Mouse (Mus musculus) thymus, postnatal 10 days (tissue): ENCODE data around the gene Lsm4.

Source experiments
- DNase-seq, 2 experiments: peaks; one replicate each; pipeline ENCODE4 v3.0.0; 2021; ENCODE audit warnings: low spot score in 2 of 2

The Lsm4 gene

DNA sequence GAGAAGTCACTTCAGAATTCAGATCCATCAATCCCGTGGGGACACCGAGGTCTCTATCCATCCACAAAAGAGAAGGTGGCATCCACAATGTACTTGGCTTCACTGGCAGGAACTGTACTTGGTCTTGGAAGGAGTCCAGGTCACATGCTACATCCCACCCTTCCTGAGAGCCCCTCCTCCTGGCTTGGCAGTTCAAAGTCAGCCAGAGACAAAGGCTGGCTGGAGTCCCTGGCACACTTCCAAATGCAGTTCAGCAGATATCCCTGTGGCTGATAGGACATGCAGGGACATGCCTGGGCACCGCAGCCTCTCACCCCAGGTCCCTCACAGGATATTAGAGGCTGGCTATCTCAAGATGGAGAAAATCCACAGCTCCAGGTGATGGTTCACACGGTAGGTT, 23.7 kb upstream of the Lsm4 start:
- no peak for DNase-seq

DNA sequence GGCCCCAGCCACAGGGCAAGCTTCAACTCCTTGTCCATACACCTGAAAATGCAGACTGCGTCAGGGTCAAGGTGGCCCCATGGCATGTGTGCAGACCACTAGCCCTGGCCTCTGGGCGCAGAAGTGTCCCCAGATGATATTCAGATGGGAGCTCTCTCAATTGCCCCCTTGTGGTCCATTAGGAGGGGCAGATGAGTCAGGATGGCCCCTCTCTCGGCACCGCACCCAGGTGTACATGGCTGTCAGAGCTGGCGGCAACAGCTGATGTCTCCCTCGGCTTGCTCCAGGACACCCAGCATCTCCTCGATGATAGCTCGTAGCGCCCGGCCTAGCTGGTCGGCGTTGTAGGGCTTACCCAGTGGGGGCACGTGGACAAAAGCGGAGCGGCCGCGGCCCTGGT, 22.7 kb upstream of the Lsm4 start:
- no peak for DNase-seq

DNA sequence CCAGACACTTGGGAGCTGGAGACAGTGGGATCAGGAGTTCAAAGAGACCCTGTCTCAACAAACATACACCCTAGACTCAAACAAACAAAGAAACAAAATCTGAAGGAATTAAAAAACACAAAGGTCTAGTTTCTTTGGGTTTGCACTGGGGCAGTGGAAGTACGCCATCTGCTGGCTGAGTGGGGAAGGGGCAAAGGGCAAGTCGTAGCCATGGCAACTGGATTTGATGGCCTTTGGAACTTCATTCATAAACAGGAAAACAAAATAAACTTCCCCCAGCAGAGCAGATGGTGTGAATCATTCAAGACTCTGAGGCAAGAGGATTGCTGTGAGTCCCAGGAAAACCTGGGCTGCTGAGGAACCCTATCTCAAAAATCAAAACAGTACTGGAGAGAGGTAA, 19.8 kb upstream of the Lsm4 start:
- DNase-seq, result peak in 1 of 2 experiments; percentile 60

DNA sequence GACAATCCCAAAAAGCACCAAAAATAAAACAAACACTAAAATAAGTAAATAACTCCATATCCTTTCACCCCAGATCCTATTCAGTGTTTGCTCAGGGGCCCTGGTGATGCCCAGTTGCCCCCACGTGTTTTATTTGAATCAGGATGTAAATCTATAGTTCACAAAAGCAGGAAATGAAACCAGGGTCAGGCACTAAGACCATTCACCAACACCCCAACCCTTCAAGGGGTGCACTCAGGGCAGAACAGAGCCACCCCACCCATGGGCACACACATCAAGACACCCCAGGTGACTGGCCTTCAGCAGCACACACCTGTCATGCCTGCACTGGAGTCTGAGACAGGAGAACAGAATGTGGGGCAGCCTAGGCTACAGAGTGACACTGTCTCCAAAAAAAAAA, 18.9 kb upstream of the Lsm4 start:
- DNase-seq, result no peak

DNA sequence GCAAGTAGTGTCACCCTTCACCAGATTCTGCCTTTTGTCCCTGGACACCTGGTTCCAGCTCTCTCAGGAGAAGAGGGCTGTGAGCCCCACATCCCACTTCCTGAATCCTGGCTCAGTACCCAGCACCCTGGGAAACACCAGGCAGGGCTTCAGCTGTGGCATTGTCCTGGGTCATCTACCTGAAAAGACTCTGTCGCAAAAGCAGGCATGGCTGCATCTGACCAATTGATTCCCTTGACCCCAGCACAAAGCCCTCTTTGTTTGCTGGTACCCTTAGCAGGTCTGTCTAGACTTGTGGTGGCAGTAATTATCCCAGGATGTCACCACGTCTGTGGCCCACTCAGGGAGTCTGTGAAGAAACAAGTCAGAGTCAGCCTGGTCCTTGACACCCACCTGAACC, 17.6 kb upstream of the Lsm4 start:
- DNase-seq, result no peak

DNA sequence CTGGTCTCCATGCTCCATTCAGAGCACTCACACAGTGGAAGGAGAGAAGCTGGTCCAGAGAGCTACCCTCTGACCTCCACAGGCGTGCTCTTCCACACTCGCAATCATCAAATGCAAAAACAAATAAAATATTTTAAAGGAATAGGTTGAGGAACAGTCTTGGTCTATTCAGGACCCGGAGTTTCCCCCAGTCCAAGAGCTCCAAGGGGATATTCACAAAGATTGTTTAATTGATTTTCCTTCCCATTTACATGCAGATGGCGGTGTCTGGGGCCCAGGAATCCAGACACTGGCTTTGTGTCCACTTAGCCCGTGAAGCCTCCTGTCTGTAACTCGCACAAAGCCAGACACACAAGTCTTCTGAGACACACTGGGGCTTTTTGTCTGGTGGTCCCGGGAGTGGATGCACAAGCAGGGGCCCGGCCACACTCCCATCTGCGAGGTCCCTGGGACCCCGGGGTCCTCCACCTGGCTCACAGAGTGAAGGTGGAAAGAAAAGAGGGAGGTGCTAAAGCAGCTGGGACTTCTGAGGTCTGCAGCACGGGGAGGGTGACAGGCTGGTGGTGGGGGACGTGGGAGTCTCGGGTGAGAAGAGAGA, 16.8 kb upstream of the Lsm4 start:
- no peak for DNase-seq

DNA sequence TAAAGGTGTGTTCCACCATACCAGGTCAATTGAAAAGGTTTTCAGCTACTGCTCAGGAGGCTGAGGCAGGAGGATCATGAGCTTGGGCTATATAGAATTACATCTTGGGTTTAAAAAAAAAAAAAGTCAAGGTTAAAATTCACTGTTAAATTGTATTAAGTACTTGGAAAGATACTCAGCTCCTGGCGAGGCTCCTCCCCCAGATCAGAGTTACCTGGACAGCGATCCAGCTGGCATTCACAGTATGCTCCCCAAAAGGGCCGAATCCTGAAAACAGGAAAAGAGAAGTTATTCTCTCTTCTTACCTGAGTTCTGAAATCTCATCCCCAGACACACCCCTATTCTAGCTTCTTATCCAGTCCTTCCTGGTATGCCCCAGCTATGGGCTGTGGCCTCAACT, 15.8 kb upstream of the Lsm4 start:
- DNase-seq, result no peak

DNA sequence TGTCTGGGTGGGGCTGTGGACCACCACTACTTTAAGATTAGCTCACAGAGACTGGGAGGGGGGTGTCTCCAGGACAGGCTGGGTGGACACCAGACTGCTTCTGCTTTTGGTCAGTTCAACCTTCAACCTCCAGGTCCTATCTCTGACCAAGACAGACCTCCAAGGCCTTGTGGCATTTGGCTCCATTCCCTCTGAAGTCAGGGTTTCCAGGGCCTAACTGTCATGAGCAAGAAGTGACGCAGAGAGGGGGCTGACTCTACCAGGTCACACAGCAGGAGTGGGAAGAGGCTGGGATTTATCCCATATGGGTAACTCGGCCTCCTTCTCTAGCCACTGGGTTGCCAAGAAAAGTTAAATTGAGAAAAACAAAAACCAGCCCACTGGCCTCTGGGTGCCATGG, 15.3 kb upstream of the Lsm4 start:
- no peak for DNase-seq

DNA sequence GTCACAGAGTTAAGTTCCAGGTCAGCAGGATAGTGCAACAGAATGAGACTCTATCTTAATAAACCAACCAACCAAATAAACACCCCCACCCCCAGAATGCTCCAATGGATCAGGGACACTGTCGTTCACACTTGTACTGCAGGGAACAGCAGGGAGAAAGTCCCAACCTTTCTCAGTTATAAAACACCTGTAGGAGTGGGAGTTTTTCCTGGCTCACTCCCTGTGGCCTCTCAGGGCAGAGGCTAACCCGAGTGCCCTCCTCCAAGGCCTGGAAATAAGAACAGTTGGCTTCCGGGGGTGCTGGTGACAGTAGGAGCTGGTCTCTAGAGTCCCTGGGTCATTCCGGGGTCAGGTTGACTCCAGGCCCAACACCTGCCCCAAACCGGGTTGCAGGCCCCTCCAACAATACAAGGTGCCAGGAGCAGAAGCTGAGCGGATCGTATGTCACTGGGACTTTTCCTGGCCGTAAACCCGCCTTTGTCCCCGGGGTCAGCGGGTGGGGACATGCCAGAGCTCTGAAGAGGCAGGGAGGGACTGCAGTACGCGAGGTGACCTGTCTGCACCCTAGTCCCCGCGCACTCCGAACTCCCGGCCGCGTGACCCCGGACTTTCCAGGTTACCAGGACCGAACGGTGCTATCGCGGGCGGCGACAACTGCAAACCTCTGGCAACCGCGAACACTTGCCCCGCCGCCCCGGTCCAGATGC, 14.0 kb upstream of the Lsm4 start:
- DNase-seq, result no peak

DNA sequence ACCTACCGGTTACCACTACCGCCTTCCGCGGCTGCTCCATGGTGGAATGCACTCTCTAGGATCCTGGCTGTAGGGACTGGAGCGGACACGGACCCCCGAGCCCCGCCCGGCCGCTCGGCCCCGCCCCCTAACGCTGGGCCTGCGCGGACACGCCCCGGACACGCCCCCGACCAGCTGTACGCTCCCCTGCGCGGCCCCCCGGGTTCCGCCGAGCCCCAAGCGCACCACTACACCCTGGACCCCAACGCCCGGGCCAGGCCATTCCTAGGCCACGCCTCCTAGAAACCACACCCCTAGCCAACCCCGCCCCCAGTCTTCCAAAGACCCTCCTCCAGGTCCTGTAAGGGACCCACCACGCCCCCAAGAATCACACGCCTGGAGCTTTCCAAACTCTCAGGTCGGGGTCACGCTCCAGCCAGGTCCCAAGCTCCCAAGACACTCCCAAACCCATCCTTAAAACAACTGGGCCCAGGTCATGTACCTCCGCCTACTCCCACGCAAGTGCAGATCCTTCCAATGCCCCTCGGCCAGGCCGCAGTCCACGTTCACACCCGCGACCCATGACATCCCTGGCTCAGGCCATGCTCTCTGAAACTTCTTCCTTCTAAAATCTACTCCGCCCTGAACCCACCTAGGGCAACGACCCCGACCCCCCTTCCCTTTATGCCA, 13.3 kb upstream of the Lsm4 start:
- peak; percentile 86 to 92 for DNase-seq

DNA sequence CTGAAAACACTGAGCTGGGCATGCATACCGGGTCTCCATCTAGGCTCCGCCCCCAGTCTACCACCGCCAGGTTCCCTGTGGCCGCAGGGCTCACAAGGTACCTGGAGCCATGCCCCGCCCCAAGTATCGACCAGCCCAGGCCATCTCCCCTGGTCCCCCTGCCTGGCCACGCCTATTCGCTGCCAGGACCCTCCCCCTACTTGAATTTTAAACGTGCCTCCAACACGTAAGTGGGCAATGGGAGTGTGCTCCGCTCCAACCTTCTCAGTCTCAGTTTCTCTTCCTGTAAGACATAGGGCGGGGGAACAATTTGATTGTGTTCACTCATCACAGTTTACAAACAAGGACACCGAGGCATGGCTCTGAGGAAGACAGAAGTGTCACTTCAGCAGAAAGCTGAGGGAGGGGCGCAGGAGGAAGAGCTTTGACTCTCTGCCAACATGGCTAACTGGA, 12.7 kb upstream of the Lsm4 start, which contains the start of gene Pgpep1:
TSS of gene Pgpep1 (minus strand) at position 116 of the 453 bp plus-strand sequence.
- DNase-seq, result no peak

DNA sequence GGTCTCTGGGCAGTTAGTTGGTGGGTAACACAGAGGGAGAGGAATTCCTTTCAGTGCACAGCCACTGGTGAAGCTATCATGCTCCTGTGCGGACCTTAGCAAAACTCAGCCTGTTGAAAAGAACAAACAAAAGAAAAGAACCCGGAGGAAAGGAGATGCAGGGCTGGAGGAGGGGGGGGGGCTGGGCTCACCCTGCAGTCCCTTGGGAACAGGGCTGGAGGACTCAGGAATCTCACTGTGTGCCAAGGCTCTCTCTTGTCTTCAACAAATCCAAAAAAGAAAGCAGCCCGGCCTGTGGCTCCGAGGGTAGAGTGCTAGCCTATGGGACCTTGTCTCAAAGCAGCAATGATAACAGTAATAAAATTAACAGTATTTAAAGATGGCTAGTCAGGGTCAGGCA, 9.4 kb upstream of the Lsm4 start:
- no peak for DNase-seq

DNA sequence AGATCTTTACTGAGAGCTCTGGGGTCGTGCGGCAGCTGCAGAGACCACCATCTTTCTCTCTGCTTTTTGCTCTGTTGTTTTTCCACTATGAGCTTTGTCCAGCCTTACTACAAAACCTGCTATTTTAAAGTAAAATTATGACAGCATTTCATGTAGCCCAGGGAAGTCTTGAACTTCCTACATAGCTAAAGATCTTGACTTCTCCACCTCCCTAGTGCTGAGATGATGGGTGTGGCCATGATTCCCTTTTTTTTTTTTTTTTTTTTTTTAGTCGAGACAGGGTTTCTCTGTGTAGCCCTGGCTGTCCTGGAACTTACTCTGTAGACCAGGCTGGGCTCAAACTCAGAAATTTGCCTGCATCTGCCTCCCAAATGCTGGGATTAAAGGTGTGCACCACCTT, 8.4 kb upstream of the Lsm4 start:
- DNase-seq, result no peak

DNA sequence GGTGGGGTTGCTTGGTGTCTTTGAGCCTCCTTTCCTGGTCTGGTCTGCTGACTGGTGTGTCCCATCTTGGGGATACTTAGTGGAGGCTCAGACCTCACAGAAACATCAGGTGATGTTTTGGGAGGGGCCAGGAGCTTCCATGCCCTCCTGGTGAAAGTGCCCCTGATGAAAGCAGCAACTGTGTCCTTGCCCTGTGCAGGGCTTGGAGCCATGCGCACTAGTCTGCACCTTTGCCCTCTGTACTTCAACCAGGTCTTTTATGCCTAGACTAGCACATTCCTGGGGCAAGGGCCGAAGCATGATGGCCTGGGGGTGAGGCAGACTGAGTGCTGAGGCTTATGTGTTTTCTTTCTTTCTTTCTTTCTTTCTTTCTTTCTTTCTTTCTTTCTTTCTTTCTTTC, 7.4 kb upstream of the Lsm4 start:
- DNase-seq, result no peak

DNA sequence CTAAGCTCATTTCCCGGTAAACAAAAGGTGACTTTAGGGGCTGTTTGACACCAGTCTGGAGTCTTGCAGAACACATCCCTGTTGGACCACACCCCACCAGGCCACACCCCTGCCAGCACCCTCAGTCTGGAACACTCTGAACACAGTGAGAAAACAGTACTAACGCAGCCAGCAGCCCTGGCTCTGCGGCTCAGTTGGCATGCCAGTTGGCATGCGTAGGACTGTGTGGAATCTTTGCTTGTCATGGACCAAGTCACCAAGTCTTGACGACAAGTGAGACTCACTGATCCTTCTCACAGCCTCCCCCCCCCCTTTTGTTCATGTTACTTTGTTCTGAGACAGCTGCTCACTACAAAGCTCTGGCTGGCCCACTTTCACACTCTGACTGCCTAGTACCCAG, 6.0 kb upstream of the Lsm4 start:
- DNase-seq, result no peak

DNA sequence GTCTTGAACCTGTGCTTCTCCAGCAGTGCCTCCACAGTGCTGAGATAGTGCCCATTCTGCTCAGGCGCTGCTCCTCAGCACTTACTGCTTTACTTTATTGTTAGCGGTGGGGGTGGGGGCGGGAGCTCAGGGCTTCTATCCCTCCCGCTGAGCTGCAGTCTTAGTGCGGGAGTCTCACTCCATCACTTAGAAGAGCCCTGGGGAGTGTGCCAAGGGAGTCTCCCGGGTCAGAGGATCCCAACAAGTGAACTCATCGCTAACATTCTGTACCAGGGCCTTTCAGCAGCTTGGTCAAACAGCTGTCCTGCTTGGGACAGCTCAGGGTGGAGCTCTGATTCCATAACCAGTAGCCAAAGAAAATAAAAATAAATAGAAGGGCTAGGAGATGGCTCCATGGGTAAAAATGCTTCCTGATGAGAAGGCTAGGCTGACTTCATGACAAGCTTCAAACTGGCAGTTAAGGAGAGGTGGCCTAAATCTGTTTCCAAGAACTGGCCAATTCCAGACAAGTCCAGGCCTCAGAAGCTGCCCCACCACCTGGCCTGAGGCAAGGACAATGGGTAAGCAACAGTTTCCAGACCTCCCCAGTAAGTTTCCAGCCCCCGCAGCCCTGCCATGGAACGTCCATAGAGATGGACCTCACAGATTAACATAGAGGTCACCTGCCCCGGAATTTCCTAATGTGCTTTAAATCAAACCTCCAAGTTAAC, 1.3 kb upstream of the Lsm4 start:
- no peak for DNase-seq

DNA sequence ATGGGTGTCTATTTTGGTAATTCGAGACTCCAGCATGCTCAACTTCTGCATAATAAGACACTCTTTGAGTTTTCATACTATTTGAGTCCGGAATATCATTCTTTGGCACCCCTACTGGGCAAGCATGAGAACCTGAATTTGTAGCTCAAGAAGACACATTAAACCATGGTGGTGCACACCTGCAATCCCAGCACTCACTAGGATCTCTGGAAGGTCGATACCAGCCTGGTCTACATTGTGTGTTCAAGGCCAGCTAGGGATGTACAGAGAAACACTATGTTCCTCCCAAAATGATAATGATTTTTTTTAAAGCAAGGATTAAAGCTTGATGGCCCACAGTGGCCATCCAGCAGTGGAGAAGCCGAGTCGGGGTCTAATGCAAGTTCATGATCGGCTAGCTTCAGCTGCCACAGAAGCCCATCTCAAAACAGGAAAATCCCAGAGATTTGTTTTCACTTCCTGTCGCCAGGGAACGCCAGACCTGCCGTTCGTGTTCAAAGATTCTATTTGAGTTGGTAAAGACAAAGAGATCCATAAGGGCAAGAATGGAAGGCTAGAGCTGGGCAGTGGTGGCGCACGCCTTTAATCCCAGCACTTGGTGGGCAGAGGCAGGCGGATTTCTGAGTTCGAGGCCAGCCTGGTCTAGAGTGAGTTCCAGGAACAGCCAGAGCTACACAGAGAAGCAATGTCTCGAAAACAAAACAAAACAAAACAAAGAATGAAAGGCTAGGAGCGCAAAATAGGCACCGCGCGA, 546 bp upstream of the Lsm4 start:
- no peak for DNase-seq

DNA sequence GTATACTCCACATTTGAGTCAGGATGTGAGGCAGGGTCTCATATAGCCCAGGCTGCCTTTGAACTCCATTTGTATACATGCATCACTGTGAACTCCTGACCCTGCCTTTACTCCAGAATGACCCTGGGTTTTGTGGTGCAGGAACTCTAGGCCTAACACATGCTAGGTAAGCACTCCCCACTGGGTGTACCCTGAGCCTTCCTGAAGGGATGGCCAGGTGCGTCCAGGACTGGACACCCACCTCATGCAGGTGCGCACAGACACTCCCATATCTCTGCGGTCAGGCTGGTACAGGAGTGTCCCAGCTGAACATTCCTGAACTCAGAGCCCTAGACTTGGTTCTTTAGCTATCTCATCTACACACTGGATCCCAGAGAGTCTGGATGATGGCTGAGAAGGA, 1.1 kb downstream of the Lsm4 start:
- DNase-seq, result no peak

DNA sequence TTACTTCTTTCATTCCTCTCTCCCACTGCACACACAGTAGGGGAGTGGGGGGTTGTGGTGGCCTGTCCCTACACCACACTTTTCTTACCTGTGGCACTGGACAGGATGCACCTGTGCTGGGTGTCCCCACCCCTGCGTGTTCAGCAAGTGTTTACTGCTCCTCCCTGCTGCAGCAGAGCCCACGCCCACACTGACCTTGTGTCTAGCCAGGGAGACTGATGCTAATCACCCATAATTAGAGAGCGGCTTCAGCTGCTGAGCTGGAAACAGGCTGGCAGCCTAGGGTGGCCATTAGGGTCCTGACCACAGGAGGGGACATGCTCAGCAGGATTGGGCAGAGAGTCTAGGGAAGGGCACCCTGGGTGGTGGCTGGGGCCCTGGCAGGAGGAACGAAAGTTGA, 1.7 kb downstream of the Lsm4 start:
- DNase-seq, result no peak

DNA sequence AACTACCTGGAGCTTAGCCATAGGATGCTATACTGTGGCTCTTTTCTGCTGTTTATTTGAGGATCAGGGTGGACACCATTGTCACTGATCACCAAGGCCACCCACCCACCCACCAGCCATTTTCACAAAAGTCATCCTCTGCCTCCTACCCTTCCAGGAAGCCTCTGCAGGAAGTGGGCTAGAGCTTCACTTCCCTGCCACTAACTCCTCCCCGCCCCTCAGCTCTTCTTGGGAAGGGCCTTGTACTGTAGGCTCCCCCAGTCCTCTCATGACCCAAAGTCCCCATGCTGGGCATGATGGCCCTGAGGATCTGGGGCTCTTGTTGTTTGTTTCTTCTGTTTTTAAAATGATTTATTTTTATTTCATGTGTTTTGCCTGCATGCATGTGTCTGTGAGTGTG, 2.3 kb downstream of the Lsm4 start:
- peak; percentile 59 to 73 for DNase-seq

DNA sequence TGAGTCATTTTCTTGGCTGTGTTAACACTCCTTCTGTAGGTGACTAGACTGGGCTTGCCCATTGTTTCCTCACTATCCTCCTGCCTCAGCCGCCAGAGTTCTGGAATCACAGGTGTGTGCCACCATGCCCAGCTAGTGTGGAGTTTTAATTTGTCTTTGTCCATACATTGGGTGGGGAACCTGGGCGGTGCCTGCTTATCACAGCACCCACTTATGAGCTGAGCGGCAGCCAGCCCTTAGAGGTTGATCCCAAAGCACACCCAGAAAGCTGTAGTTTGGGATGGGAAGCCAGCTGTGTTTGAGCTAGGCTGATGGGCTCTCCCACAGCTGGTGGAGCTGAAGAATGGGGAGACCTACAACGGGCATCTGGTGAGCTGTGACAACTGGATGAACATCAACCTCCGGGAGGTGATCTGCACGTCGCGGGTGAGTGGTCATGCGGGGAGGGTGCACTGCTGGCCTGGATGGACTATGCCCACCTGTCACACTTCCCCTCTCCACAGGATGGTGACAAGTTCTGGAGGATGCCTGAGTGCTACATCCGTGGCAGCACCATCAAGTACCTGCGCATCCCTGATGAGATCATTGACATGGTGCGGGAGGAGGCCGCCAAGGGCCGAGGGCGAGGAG, 4.5 kb downstream of the Lsm4 start:
- no peak for DNase-seq
